Mouse (Mus musculus): ENCODE results near the gene 2810004N23Rik.
A peak's percentile ranks its signal among the peaks of the same experiment; 100 is the strongest.
"Not testable (repeated sequence)": the region's sequence is repeated elsewhere in the genome, so short reads cannot be mapped to it uniquely, and the experiment has no call there.

2810004N23Rik gene

GRCm38 (mm10) chr8:124866669-124867068 is 3.7 kb upstream of the 2810004N23Rik start:
- no peak for DNase-seq (ENCODE audit: low spot score)

- no peak for DNase-seq (ENCODE audit: low spot score)
Measured at GRCm38 (mm10) chr8:124863729-124864128, 809 bp upstream of the 2810004N23Rik start.

GRCm38 (mm10) chr8:124863163-124863677 is 300 bp upstream of the 2810004N23Rik start:
- DNase-seq (ENCODE audit: low spot score) = no peak

GRCm38 (mm10) chr8:124860188-124860587 is 2.7 kb downstream of the 2810004N23Rik start:
- DNase-seq (ENCODE audit: low spot score) = no peak

- no peak for DNase-seq (ENCODE audit: low spot score)
Measured at GRCm38 (mm10) chr8:124859466-124859865, 3.5 kb downstream of the 2810004N23Rik start.

- no peak for DNase-seq (ENCODE audit: low spot score)
Measured at GRCm38 (mm10) chr8:124853511-124853910, 9.4 kb downstream of the 2810004N23Rik start.

GRCm38 (mm10) chr8:124845573-124845972 is 17.3 kb downstream of the 2810004N23Rik start:
- no peak for DNase-seq (ENCODE audit: low spot score)

- DNase-seq (ENCODE audit: low spot score) = no peak
Measured at GRCm38 (mm10) chr8:124845131-124845530, 17.8 kb downstream of the 2810004N23Rik start.

- DNase-seq (ENCODE audit: low spot score) = not testable (repeated sequence)
Measured at GRCm38 (mm10) chr8:124842929-124843328, 20.0 kb downstream of the 2810004N23Rik start.

- no peak for DNase-seq (ENCODE audit: low spot score)
Measured at GRCm38 (mm10) chr8:124841775-124842174, 21.1 kb downstream of the 2810004N23Rik start.

GRCm38 (mm10) chr8:124840900-124841299 is 22.0 kb downstream of the 2810004N23Rik start:
- DNase-seq (ENCODE audit: low spot score) = no peak

GRCm38 (mm10) chr8:124839371-124839770 is 23.5 kb downstream of the 2810004N23Rik start:
- no peak for DNase-seq (ENCODE audit: low spot score)

GRCm38 (mm10) chr8:124837956-124838355 is 25.0 kb downstream of the 2810004N23Rik start:
- DNase-seq (ENCODE audit: low spot score) = no peak

GRCm38 (mm10) chr8:124836907-124837306 is 26.0 kb downstream of the 2810004N23Rik start:
- no peak for DNase-seq (ENCODE audit: low spot score)

GRCm38 (mm10) chr8:124836273-124836672 is 26.6 kb downstream of the 2810004N23Rik start:
- no peak for DNase-seq (ENCODE audit: low spot score)

- no peak for DNase-seq (ENCODE audit: low spot score)
Measured at GRCm38 (mm10) chr8:124835848-124836247, 27.1 kb downstream of the 2810004N23Rik start.

GRCm38 (mm10) chr8:124833430-124834205 is 29.3 kb downstream of the 2810004N23Rik start:
- DNase-seq (ENCODE audit: low spot score) = no peak

GRCm38 (mm10) chr8:124831941-124832340 is 31.0 kb downstream of the 2810004N23Rik start:
- no peak for DNase-seq (ENCODE audit: low spot score)

GRCm38 (mm10) chr8:124831531-124831930 is 31.4 kb downstream of the 2810004N23Rik start:
- no peak for DNase-seq (ENCODE audit: low spot score)

- no peak for DNase-seq (ENCODE audit: low spot score)
Measured at GRCm38 (mm10) chr8:124830050-124830449, 32.9 kb downstream of the 2810004N23Rik start.

- DNase-seq (ENCODE audit: low spot score) = no peak
Measured at GRCm38 (mm10) chr8:124828561-124829240, 34.2 kb downstream of the 2810004N23Rik start.

GRCm38 (mm10) chr8:124827387-124827786 is 35.5 kb downstream of the 2810004N23Rik start:
- peak; percentile 64 for DNase-seq (ENCODE audit: low spot score)

- DNase-seq (ENCODE audit: low spot score) = peak; percentile 25
Measured at GRCm38 (mm10) chr8:124826658-124827057, 36.3 kb downstream of the 2810004N23Rik start.
